Mouse (Mus musculus): ENCODE results near the gene Scin.
A peak's percentile ranks its signal among the peaks of the same experiment; 100 is the strongest.

Scin gene

DNA sequence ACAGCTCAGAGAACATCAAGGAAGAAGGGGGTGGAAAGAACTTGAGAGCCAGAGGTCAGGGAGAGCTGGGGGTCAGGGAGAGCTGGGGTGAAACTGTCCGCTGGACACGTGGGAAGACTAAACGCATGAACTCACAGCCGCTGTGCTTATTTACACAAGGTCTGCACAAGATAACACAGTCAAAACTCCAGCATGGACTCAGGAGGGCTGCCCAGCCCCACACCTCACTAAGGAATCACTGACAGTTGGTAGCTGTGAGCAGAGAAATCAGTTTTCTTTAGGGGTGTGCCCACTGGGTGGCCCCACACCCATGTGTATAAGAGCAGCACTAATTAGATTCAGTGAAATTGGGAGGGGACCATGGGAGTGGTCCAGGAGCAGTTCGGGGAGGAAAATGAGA is 27.2 kb downstream of the Scin start:
- DNase-seq = no peak

GRCm38 (mm10) chr12:40104750-40105149 is 29.3 kb downstream of the Scin start:
- no peak for DNase-seq

- DNase-seq = no peak
These were observed 31.7 kb downstream of the Scin start for GRCm38 (mm10) chr12:40102359-40102758.

DNA sequence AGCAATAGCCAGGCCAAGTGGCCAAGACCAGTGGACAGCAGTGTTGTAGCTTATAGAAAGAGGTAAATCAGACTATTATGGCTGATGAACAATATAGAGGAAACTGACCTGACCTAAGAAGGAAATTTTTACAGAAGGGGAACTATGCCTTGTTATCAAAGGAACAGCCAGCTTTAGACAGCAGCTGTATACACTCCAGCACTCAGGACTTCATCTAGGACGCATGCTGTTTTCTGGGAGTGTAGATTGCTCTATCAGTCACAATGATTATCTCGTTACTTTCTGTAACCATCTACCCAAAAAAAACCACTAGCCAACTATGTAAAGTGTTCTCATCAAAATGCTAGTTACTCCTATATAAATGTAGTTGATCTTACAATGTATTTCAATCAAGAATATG is 34.6 kb downstream of the Scin start:
- no peak for DNase-seq

GRCm38 (mm10) chr12:40097449-40097848 is 36.6 kb downstream of the Scin start:
- DNase-seq = no peak

GRCm38 (mm10) chr12:40097023-40097422 is 37.0 kb downstream of the Scin start:
- DNase-seq = no peak

GRCm38 (mm10) chr12:40096453-40096852 is 37.6 kb downstream of the Scin start:
- DNase-seq = no peak

DNA sequence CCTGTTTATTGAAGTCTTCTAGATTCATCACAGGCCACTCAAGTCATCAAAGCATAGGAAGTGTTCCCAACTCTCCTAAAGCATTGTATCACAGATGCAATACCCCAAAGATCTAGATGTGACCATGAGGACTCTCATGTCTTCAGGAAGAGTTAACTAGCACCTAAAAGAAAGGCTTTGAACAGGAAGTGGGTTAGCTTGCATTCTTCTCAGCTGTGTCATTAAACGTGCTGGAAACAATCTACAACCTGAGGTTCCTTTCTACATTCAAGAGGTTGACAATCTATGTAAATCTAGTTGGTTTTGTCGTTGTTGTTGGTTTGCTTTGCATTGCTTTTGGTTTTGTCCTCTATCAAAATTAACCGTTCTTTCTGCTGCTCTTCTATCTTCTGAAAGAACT is 44.0 kb downstream of the Scin start:
- no peak for DNase-seq

- no peak for DNase-seq
These were observed 48.2 kb downstream of the Scin start for GRCm38 (mm10) chr12:40085731-40086322.

DNA sequence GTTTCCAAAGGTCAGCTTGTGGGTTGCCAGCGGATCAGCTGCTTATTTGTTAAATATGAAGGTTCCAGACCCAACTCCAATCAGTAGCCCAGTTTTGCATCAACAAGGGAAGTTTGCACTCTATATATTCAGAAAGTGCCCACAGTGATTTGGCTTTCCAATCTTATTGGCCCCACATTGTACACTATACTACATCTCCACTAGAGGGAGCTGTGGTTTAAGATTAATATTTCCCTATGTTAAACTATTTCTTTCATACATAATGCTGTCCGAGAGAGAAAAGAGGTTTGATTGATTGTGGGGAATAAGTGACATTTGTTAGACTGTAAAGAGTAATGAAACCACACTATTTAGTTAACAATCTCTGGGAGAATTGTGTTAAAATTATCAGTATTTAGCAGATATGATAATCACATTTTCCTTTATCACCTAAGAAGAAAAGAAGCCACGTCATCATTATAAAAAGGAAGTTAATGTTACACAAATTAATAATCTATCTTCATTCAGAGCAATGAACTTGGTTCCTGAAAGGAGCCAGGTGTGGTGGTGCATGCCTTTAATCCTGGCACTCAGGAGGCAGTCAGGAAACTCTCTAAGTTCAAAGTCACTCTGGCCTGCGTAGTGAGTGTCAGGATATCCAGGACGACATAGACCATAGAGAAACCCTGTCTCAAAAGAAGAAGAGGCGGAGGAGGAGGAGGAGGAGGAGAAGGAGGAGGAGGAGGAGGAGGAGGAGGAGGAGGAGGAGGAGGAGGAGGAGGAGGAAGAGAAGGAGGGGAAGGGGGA is 51.4 kb downstream of the Scin start:
- DNase-seq = no peak

- DNase-seq = no peak
These were observed 52.0 kb downstream of the Scin start for GRCm38 (mm10) chr12:40082048-40082447.

GRCm38 (mm10) chr12:40073660-40074059 is 60.4 kb downstream of the Scin start:
- DNase-seq = no peak

- DNase-seq = no peak
These were observed 87.0 kb downstream of the Scin start for GRCm38 (mm10) chr12:40047024-40047423.

- DNase-seq = no peak
These were observed 90.0 kb downstream of the Scin start for GRCm38 (mm10) chr12:40043816-40044585.

DNA sequence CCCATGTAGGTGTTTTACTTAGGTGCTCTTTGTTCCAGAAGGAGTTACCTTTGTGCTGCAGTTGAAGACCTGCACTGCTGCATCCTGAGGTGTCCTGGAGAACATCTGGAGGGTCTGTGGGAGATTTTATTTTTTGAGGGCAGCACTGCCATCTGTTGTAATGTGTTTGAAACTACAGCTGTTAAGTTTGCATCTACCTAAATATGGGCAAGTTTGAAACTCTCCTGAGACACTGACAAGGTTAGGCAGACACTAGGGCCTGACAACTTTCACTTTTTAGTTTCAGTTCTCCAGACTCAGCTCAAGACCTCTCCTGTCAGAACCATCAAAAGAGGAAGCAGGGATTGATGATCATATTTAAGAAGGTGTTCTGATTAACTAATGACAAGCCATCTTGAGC is 94.0 kb downstream of the Scin start:
- peak in 1 of 2 experiments; percentile 13 for DNase-seq

DNA sequence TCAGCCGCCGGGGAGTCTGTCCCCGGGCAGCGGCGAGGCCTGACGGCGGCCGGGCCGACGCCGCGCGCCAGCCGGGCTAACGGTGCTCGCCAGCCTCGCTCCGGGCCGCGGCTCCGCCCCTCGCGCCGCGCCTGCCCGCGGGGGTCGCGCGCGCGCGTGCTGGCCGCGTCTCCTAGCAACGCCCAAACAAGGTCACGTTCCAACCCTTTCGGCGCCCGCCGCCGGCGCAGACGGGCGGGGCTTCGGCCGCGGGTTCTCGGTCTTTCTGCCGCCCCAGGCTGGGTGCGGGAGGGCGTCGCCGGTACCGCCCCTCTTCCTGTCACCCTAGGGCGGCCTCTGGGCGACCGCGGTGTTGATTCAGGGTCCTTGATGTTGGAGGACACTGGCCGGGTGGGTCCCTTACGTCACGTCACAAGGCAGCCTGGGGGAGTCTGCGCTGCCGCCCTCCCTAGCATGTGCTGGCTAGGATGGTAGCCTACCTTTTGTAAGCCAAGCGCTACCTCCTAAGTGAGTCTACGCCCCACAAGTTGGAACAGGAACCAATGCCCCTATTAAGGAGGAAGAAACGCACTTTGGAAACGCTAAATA is 96.1 kb downstream of the Scin start, which contains the start of gene Arl4a:
TSS of gene Arl4a (minus strand) at position 150 of the 588 bp plus-strand sequence.
- peak; percentile 87 to 90 for DNase-seq

GRCm38 (mm10) chr12:40037226-40037813 is 96.7 kb downstream of the Scin start:
- peak; percentile 99 for DNase-seq

DNA sequence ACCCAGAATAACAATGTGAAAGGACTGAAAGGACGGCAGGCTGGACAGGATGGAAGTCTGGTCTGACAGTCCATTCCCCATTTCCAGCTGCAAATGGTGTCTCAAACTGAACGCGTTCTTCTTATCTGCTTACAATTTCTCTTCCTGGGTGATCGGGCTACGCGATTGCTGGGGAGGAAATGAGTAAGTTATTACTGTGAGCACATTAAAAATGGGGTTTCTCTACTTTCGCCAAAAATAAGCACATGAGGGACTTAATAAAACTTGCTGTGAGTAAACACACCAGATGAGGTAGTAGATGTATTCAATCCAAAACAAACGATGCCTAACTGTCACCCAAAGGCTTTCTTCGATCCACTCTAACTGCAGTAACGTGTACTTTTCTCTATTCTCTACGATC is 97.4 kb downstream of the Scin start:
- peak in 1 of 2 experiments; percentile 14 for DNase-seq

DNA sequence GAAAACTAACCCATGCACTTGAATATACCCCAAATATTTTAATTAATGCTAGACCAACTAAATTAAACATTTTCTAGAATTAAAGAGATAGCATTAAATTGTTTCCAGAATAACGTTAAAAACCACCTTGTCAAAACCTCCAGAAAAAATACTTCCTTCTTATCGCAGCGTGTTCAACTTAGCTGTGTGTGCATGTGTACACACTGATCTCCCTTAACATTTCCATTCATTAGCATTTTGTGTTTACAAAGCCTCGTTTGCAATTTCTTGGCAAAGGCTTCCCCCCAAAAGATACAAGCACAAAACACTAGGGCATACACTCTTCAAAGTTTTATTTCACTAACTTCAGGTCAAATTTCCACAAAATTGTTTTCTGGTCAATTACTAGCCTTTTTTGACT is 98.5 kb downstream of the Scin start:
- DNase-seq = no peak

DNA sequence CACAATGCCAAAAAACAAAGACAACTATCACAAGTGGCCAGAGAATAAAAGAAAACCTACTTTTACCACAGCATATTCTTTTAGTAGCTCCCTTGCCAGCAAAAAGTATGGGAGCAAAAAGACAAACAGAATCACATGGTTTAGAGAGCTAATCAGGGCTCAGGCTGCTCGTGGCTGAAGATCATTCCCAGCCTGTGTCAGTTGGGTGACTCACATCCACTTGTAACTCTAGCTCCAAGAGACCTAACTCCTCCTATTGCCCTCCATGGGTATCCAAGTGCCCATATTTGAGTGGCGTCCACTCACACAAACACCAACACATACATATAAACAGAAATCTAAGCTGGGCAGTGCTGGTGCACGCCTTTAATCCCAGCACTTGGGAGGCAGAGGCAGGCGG is 104.8 kb downstream of the Scin start:
- DNase-seq = no peak

DNA sequence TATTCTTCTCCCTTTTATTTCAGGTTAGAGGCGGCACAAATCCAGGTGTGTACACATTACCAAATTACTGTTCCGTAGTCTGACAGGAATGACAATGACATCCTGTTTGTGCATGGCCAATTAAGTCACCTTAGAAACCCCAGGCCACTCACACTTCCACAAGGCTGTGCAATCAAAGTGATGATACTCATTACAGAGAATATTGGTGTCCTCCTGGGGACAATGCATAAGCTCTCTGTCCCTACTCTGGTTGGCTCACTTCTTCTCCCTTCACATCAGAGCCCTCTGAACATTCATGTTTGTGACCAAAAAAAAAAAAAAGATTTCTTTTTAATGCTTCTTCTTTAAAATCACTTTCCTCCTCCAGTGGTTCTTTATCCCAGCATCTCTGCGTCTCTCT is 106.2 kb downstream of the Scin start:
- no peak for DNase-seq

DNA sequence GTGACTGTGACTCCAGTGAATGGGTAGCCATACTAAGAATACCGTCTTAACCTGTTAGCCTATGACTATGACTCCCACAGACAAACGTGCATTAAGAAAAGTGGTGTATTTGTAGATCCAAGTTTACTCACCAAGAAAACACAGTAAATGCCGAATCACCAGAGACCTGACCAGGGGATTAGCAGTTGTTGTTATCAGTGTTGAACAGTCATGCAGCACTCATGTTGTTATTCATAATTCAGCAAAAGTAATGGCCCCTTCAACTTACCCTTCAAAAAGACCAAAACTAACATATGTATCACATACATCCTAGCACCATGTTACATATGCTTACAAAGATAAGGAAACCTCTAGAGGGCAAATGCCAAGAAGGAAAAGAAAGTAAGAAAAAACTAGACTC is 106.6 kb downstream of the Scin start:
- no peak for DNase-seq

- no peak for DNase-seq
These were observed 110.1 kb downstream of the Scin start for GRCm38 (mm10) chr12:40023918-40024317.

Measured in thymus, adult 18-20 months (tissue).